Mouse (Mus musculus): ENCODE data around the gene Ybx2. TPM values are rescaled to one million over a fixed set of nuclear protein-coding genes. Genes with fewer than 3 reads are reported as not detected.

Gene Ybx2
- polyA plus RNA-seq, 1 experiment = 0.02 TPM

- no peak overlapping the region for H3K4me3 ChIP-seq (ENCODE audit: insufficient read depth, poor library complexity, severe bottlenecking)
- no peak overlapping the region for H3ac ChIP-seq (ENCODE audit: control insufficient read depth, insufficient read length, low read depth)
- H3K27me3 ChIP-seq (ENCODE audit: control insufficient read depth, insufficient read depth, insufficient read length) = peaks cover 61% of the 10 kb centered on the region
- no peaks in the 10 kb centered on the region for H3K79me2 ChIP-seq (ENCODE audit: control insufficient read depth, insufficient read depth)
- no peaks in the 10 kb centered on the region for H3K79me3 ChIP-seq (ENCODE audit: low read depth)
- TF ChIP-seq FOSL1 (IDR thresholded peaks at IDR 0.05; ENCODE audit: insufficient read depth, low read length, poor library complexity, severe bottlenecking) = no peak
- no peak for TF ChIP-seq CEBPB (IDR thresholded peaks at IDR 0.05; ENCODE audit: low read depth)
- no peak for TF ChIP-seq MYOG (IDR thresholded peaks at IDR 0.05; ENCODE audit: control insufficient read depth, extremely low read depth, insufficient read length)
- TF ChIP-seq MAX (IDR thresholded peaks at IDR 0.05) = no peak
- no peak for TF ChIP-seq CTCF (IDR thresholded peaks at IDR 0.05; ENCODE audit: control insufficient read depth, insufficient read depth, insufficient read length)
- no peak for TF ChIP-seq MYOD1 (IDR thresholded peaks at IDR 0.05; ENCODE audit: control insufficient read depth, insufficient read length, low read depth)
- no peak for TF ChIP-seq USF1 (IDR thresholded peaks at IDR 0.05; ENCODE audit: low read depth)
- no peaks in the 10 kb centered on the region for H3K36me3 ChIP-seq (ENCODE audit: control insufficient read depth, insufficient read depth)
Observed at GRCm38 (mm10) chr11:69939181-69939580, 3.6 kb downstream of the Ybx2 start.

DNA sequence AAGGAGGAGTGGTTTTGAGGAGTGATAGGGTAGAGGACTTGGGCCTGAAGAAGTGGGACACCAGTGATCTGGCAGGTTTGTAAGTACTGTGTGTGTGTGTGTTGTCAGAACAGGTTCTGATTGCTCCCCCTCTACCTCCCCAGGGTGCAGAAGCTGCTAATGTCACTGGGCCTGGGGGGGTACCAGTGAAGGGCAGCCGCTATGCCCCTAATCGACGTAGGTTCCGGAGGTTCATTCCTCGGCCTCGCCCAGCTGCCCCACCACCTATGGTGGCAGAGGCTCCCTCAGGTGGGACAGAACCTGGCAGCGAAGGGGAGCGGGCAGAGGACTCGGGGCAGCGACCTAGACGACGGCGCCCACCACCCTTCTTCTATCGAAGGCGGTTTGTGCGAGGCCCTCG, 4.1 kb downstream of the Ybx2 start:
- Histone ChIP-seq H3K79me2 (ENCODE audit: control insufficient read depth, insufficient read depth) (no peaks in the 10 kb centered on the region), H3K27me3 (ENCODE audit: control insufficient read depth, insufficient read depth, insufficient read length) (peaks cover 61% of the 10 kb centered on the region), H3K4me3 (ENCODE audit: insufficient read depth, poor library complexity, severe bottlenecking) (no peak overlapping the region), H3K36me3 (ENCODE audit: control insufficient read depth, insufficient read depth) (no peaks in the 10 kb centered on the region), H3K79me3 (ENCODE audit: low read depth) (no peaks in the 10 kb centered on the region), H3ac (ENCODE audit: control insufficient read depth, insufficient read length, low read depth) (no peak overlapping the region)
- TF ChIP-seq CEBPB (IDR thresholded peaks at IDR 0.05; ENCODE audit: low read depth) (no peak), USF1 (IDR thresholded peaks at IDR 0.05; ENCODE audit: low read depth) (no peak), MAX (IDR thresholded peaks at IDR 0.05) (no peak), CTCF (IDR thresholded peaks at IDR 0.05; ENCODE audit: control insufficient read depth, insufficient read depth, insufficient read length) (no peak), MYOG (IDR thresholded peaks at IDR 0.05; ENCODE audit: control insufficient read depth, extremely low read depth, insufficient read length) (no peak), FOSL1 (IDR thresholded peaks at IDR 0.05; ENCODE audit: insufficient read depth, low read length, poor library complexity, severe bottlenecking) (no peak), MYOD1 (IDR thresholded peaks at IDR 0.05; ENCODE audit: control insufficient read depth, insufficient read length, low read depth) (no peak)

DNA sequence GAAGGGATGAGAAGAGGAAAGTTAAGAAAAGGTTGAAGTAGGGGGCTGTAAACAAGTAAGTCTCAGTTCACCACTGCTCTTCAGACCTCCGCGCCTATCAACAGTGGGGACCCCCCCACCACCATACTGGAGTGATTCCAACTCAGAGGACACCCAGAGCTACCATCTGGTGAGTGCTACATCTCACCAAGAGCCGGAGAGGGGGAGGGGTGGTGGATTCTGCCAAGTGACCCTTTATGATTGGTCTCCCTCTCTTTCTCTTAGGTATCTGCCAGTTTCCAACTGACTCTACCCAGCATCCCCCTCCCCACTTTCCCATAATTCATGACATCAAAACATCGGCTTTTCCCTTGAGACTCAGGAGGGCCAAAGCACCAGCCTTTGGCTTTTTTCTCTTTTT, 5.4 kb downstream of the Ybx2 start:
- Histone ChIP-seq H3ac (ENCODE audit: control insufficient read depth, insufficient read length, low read depth) (no peak overlapping the region), H3K27me3 (ENCODE audit: control insufficient read depth, insufficient read depth, insufficient read length) (peaks cover 52% of the 10 kb centered on the region), H3K79me2 (ENCODE audit: control insufficient read depth, insufficient read depth) (no peaks in the 10 kb centered on the region), H3K4me3 (ENCODE audit: insufficient read depth, poor library complexity, severe bottlenecking) (no peak overlapping the region), H3K79me3 (ENCODE audit: low read depth) (no peaks in the 10 kb centered on the region), H3K36me3 (ENCODE audit: control insufficient read depth, insufficient read depth) (no peaks in the 10 kb centered on the region)
- TF ChIP-seq CTCF (IDR thresholded peaks at IDR 0.05; ENCODE audit: control insufficient read depth, insufficient read depth, insufficient read length) = no peak
- no peak for TF ChIP-seq MYOD1 (IDR thresholded peaks at IDR 0.05; ENCODE audit: control insufficient read depth, insufficient read length, low read depth)
- TF ChIP-seq USF1 (IDR thresholded peaks at IDR 0.05; ENCODE audit: low read depth) = no peak
- no peak for TF ChIP-seq MAX (IDR thresholded peaks at IDR 0.05)
- TF ChIP-seq CEBPB (IDR thresholded peaks at IDR 0.05; ENCODE audit: low read depth) = no peak
- TF ChIP-seq FOSL1 (IDR thresholded peaks at IDR 0.05; ENCODE audit: insufficient read depth, low read length, poor library complexity, severe bottlenecking) = no peak
- no peak for TF ChIP-seq MYOG (IDR thresholded peaks at IDR 0.05; ENCODE audit: control insufficient read depth, extremely low read depth, insufficient read length)

- TF ChIP-seq USF1 (IDR thresholded peaks at IDR 0.05; ENCODE audit: low read depth) (no peak), MYOD1 (IDR thresholded peaks at IDR 0.05; ENCODE audit: control insufficient read depth, insufficient read length, low read depth) (no peak)
- Histone ChIP-seq H3K27me3 (ENCODE audit: control insufficient read depth, insufficient read depth, insufficient read length) (peaks cover 16% of the 10 kb centered on the region), H3K4me3 (ENCODE audit: insufficient read depth, poor library complexity, severe bottlenecking) (no peak overlapping the region), H3K79me2 (ENCODE audit: control insufficient read depth, insufficient read depth) (no peaks in the 10 kb centered on the region), H3K79me3 (ENCODE audit: low read depth) (no peaks in the 10 kb centered on the region), H3ac (ENCODE audit: control insufficient read depth, insufficient read length, low read depth) (no peak overlapping the region), H3K36me3 (ENCODE audit: control insufficient read depth, insufficient read depth) (no peaks in the 10 kb centered on the region)
Observed at GRCm38 (mm10) chr11:69945216-69945615, 9.6 kb downstream of the Ybx2 start.

DNA sequence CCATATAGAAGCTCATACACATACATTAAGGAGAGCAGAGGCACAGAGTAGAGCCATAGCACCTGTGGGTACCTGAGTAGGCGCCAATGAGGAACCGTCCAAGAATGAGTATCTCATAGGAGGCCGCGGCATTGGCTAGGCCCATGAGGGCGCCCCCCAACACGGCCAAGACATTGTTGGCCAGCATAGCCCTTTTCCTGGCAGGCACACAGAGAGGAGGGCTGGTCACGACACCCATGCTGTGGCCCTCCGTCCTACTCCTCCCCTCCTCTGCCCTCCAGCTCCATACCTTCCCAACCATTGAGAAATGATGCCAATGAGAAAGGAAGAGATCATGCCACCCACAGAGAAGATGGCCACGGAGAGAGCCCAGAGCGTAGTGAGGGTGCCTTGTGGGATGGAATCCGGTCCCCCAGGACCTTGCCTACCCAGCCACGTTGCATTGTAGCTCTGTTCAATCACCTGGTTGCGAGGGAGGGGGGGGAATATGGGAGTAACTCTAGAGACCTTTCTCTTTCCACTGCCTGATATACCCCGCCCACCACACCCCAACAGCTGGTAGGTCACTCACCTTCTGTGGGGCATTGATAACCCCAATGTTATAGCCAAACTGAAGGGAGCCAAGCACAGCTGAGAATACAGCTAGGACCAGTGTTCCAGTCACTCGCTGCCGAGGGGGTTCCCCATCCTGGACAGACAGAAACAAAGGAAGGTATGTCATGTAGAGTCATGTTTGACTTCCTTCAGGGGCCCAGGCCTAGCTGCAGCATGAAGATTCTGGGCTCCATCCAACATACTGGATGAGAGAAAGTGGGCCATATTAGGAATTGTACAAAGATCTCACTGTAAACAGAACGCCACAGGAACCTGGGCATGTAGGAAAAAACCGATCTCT, 10.6 kb downstream of the Ybx2 start:
- no peak overlapping the region for H3K4me3 ChIP-seq (ENCODE audit: insufficient read depth, poor library complexity, severe bottlenecking)
- no peak overlapping the region for H3ac ChIP-seq (ENCODE audit: control insufficient read depth, insufficient read length, low read depth)
- H3K27me3 ChIP-seq (ENCODE audit: control insufficient read depth, insufficient read depth, insufficient read length) = peaks cover 9% of the 10 kb centered on the region
- no peak for TF ChIP-seq MAX (IDR thresholded peaks at IDR 0.05)
- no peaks in the 10 kb centered on the region for H3K79me2 ChIP-seq (ENCODE audit: control insufficient read depth, insufficient read depth)
- H3K36me3 ChIP-seq (ENCODE audit: control insufficient read depth, insufficient read depth) = no peaks in the 10 kb centered on the region
- H3K79me3 ChIP-seq (ENCODE audit: low read depth) = no peaks in the 10 kb centered on the region

DNA sequence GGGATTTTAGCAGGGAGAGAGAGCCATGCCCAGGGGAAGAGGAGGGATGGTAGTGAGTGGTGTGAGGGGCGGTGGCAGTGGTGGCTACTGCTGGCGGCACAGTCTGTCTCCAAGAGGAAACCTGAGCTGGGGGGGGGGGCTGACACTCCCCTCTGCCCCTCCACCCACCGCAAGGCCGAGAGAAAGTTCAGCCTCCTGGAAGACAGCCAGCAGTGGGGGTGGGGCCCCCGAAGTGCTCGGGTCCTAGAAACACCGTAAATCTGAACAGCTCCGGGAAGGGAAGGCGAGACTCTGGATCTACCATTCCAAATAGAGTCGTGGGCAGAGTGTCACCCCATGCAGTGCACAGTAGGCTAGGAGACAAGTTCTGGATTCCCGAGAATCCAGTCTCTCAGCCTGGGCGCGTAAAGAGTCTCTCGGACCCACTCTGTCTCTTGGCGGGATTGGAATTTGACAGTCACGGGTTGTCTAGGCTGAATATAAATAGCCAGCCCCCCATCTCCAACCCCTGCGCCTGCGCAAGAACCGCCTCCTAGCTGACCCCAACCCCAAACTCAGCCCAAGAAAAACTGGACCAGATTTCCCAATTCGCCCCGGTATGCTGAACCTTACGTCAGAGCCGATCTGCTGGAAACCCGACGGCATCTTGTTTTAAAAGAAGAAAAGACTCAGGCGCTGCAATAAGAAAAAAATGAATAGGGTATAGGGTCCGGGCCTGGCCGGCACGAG, 11.9 kb downstream of the Ybx2 start:
- TF ChIP-seq MYOD1 (IDR thresholded peaks at IDR 0.05; ENCODE audit: control insufficient read depth, insufficient read length, low read depth) (no peak), FOSL1 (IDR thresholded peaks at IDR 0.05; ENCODE audit: insufficient read depth, low read length, poor library complexity, severe bottlenecking) (no peak), USF1 (IDR thresholded peaks at IDR 0.05; ENCODE audit: low read depth) (no peak), CEBPB (IDR thresholded peaks at IDR 0.05; ENCODE audit: low read depth) (no peak), MYOG (IDR thresholded peaks at IDR 0.05; ENCODE audit: control insufficient read depth, extremely low read depth, insufficient read length) (no peak), CTCF (IDR thresholded peaks at IDR 0.05; ENCODE audit: control insufficient read depth, insufficient read depth, insufficient read length) (no peak), MAX (IDR thresholded peaks at IDR 0.05) (no peak)
- no peaks in the 10 kb centered on the region for H3K79me3 ChIP-seq (ENCODE audit: low read depth)
- no peaks in the 10 kb centered on the region for H3K79me2 ChIP-seq (ENCODE audit: control insufficient read depth, insufficient read depth)
- no peak overlapping the region for H3ac ChIP-seq (ENCODE audit: control insufficient read depth, insufficient read length, low read depth)
- H3K27me3 ChIP-seq (ENCODE audit: control insufficient read depth, insufficient read depth, insufficient read length) = peaks cover 8% of the 10 kb centered on the region
- no peaks in the 10 kb centered on the region for H3K36me3 ChIP-seq (ENCODE audit: control insufficient read depth, insufficient read depth)
- no peak overlapping the region for H3K4me3 ChIP-seq (ENCODE audit: insufficient read depth, poor library complexity, severe bottlenecking)
